Mouse (Mus musculus): ENCODE measurements around the gene Celsr3.

Celsr3 gene

GRCm38 (mm10) chr9:108825820-108826699 is at the start of gene Celsr3:
Gene Celsr3 (plus strand): TSS chr9:108826320.
- TF ChIP-seq GATA4 (IDR thresholded peaks at IDR 0.05; ENCODE audit: insufficient replicate concordance, low read length) = no peak

GRCm38 (mm10) chr9:108776614-108777013 is 49.5 kb upstream of the Celsr3 start:
- TF ChIP-seq GATA4 (IDR thresholded peaks at IDR 0.05; ENCODE audit: insufficient replicate concordance, low read length) = no peak

DNA sequence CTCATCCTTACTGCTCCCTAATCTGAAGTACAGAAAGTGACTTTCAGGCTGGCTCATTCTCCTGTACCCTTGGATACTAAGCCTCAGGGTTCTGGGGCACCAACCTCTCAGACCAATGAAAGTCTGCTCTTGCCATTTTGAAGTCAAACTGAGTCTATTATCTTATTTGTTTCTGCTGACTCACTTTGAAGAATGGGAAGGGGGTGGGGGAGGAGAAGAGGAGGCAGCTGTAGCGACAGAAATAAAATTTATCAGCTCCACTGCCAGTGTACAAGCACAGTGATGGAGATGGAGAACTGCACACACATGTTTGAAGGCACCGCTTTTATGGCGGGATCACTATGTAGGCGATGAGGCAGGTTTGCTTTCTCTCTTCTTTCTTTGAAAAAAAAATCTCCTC is 48.8 kb upstream of the Celsr3 start:
- no peak for TF ChIP-seq GATA4 (IDR thresholded peaks at IDR 0.05; ENCODE audit: insufficient replicate concordance, low read length)

DNA sequence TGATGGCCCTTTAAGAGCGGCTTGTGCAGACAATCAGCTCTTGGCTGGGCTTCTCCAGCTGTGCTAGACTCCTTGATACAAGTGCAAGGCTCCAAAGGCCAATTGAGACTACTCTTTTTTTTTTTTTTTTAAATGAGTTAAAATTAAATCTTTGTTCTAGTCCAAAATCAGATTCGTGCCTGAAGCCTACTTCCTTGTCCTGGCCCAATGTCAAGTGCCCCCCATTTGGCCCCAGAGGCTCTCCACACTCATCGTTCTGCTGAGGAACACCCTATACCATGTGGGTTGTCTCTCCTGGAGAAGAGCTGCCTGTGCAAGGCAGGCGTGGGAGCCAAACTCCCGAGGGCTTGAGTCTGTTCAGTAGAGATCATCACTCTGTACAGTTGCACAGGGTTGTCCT is 45.2 kb upstream of the Celsr3 start:
- no peak for TF ChIP-seq GATA4 (IDR thresholded peaks at IDR 0.05; ENCODE audit: insufficient replicate concordance, low read length)

DNA sequence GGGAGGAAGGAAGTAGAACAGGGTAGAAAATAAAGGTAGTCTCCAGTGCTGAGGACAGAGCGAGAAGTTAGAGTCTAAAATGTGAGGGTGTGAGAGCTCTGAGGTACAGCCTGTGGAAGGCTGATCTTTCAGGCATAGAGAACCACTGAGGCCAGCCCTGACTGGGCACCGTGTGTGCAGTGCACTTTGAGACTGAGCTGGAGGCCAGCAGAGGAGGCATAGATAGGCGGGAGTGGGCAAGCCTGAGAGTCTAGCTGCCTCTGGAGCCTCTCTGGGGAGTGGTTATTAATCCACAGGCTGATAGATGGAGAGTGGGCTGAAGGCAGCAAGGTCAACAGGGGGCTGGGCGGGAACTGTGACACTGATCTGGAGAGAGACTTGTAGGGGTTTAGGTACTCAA is 44.2 kb upstream of the Celsr3 start:
- TF ChIP-seq GATA4 (IDR thresholded peaks at IDR 0.05; ENCODE audit: insufficient replicate concordance, low read length) = no peak

DNA sequence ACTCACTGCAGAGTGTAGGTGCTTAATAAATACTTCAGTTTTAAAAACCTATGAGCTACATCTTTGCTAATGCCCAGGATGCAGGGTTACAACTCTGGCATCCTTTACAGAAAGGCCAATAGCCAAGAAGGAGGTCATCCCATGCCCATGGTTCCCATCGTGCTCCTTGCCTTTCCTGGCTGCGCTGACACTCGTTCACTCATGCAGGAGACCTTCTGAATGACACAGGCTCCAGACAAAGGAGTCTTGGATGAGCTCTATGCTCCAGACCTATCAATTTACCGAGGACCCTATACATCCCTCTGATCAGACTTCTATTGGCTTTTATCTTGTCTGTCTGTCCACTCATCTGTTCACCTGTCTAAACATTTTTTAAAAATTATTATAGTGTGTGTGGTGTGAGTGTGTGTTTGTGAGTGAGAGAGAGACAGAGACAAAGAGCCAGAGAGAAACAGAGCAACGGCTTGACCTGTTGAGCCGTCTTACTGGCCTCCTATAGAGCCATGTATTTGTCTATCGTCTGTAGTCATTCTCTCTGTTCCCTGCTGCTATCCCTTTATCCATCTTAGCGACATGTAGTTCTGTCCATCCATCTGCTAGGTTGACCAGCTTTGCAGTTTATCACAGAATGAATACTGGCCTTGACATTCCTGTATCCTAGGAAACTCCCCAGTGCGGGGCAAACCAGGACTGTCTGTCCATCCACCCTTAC is 43.1 kb upstream of the Celsr3 start:
- TF ChIP-seq GATA4 (IDR thresholded peaks at IDR 0.05; ENCODE audit: insufficient replicate concordance, low read length) = no peak

DNA sequence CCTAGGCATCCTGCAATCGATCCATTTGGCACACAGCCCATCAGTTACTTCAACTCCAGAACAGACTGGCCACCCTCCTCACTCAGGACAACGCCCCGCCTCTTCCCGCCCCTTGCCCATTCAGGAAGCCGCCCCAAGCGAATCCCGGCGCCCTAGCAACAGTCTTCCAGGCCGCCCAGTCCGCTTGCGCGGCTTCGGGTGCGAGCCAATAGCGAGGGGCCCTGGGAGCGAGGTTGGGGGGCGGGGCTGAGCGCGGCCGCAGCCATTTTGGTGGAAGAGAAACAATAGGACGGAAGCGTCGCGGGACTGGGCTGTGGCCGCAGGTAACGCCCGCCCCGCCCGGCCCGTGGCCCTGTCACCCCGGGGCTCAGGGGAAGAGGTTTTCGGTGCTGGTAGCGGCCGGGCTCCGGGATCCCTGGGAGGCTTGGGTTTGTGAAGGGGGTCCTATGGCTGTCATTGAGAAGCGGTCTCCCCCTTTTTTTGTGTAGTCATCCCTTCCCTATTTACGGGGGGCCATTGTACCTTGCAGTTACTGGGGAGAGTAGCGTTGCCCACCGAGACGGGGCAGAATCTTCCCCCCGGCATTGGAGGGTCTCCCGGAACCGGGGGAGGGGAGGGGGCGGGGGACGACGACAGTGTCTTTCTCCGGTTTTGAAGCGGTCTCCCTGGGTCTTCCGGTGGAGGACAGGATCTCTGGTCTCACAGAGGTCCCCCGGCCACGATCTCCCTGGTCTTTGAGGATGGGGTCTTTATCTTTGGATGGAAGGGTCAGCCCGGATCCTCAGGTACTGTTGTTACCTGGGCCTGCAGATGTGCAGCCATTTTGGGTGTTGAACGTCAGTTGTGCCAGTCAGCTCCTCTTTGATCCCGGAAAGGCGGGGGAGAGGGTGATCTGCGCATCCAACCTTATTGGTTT is 42.3 kb upstream of the Celsr3 start, which contains the start of gene Ip6k2:
Gene Ip6k2 (plus strand): TSS at position 249 of the 916 bp plus-strand sequence.
- peak; percentile 100 for TF ChIP-seq GATA4 (IDR thresholded peaks at IDR 0.05; ENCODE audit: insufficient replicate concordance, low read length)

GRCm38 (mm10) chr9:108785416-108785815 is 40.7 kb upstream of the Celsr3 start:
- TF ChIP-seq GATA4 (IDR thresholded peaks at IDR 0.05; ENCODE audit: insufficient replicate concordance, low read length) = no peak

DNA sequence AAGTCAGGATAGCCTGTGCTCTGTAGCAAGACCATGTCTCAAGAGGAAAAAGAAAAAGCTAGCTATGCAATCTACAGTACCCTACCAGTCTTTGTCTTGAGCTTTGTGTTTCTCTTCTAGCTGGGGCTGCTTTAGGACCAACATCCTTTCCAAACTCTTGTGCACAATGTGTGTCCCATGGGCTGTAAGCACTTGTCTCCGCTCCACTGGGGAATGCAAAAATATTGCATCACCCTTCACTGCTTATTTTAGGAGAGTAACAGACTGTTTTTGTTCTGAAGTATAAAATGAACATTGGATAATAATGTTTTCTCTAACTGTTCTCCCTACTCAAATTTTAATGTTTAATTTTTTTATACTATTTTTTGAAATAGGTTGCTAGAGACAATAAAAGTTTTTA is 39.6 kb upstream of the Celsr3 start:
- TF ChIP-seq GATA4 (IDR thresholded peaks at IDR 0.05; ENCODE audit: insufficient replicate concordance, low read length) = no peak

- no peak for TF ChIP-seq GATA4 (IDR thresholded peaks at IDR 0.05; ENCODE audit: insufficient replicate concordance, low read length)
These were observed 39.0 kb upstream of the Celsr3 start for GRCm38 (mm10) chr9:108787080-108787479.

DNA sequence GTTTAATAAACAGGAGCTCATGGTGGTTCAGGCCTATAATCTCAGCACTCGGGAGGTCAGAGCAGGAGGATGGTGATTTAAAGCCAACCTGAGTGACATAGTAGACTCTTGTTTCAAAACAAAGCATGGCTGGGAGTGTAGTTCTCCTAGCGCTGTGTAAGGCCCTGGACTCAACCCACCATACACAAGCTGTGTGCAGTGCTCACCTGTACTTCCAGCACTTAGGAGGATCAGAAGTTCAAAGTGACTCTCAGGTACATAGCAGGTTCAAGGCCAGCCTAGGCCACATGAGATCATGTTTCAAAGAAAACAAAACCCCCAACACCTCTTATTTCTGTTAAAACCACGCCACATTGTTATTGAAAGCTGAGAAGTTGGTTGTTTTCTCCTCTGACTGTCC is 37.4 kb upstream of the Celsr3 start:
- TF ChIP-seq GATA4 (IDR thresholded peaks at IDR 0.05; ENCODE audit: insufficient replicate concordance, low read length) = no peak

DNA sequence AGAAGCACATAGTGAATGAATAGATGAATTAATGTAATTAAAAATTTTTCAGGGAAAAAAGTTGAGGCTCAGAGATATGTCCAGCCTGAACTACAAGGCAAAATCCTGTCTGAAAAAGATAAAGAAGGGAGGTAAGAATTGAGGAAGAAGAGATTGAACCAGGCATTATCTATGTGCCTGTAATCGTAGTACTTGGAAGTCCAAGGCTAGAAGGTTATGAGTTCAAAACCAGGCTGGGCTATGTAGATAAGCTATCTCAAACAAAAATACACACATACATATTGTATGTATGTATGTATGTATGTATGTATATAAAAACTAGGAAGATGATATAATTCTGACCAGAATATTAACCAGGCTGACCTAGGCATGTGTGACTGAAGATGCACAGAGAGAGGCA is 33.8 kb upstream of the Celsr3 start:
- no peak for TF ChIP-seq GATA4 (IDR thresholded peaks at IDR 0.05; ENCODE audit: insufficient replicate concordance, low read length)

DNA sequence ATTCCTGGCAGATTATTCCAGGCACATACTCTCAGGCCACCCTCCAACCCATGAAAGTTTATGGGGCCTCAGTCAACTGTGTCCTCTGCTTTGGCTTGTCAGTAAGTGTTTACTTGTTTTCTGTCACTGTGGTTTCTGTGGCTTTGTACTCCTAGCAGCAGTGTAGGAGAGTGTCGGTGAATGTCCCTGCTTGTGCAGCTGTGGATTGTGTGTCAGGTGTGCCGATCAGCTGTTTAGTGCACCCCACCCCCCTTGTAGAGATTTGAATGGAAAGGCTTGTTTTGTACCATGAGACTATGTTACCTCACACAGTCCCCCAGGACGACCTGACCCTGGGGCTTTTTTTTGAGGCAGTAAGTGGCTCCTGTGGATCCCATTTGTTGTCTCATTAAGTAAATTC is 33.4 kb upstream of the Celsr3 start:
- no peak for TF ChIP-seq GATA4 (IDR thresholded peaks at IDR 0.05; ENCODE audit: insufficient replicate concordance, low read length)

DNA sequence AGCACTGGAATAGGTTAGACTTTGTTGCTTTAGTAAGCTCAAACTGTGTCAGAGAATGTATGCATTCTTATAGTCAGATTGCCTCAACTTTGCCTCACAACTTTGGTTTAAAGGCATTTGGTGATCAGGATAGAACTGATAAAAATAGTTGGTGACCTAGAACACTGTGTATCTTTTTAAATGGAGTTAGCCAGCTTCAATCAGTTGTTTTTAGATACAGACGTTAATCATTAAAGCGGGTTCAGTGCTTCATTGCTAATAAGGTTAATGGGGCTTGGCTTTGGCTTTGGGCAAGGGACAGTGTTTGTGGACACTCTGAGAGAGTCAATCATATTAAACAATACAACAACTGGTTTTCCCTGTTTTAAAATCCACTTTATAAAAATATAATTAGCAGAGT is 30.8 kb upstream of the Celsr3 start:
- peak; percentile 74 for TF ChIP-seq GATA4 (IDR thresholded peaks at IDR 0.05; ENCODE audit: insufficient replicate concordance, low read length)

DNA sequence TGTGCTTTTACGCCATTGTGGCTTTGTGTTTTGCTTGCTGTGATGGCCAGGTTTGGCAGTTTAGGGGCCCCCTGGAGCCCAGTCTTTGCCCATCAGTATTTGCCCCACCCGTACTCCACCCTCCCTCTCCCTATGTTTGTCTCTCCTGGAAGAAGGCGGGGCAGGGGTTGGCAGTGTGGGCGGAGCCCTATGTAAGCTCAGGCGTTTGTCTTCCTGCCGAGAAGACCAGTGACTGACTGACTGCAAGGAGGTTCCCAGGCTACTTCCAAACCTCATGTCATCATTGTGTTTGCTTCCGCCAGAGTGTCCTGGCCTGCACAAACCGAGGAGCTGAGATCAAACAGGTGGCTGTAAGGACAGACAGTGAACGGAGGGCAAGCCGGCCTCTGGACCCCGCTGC is 30.4 kb upstream of the Celsr3 start:
- no peak for TF ChIP-seq GATA4 (IDR thresholded peaks at IDR 0.05; ENCODE audit: insufficient replicate concordance, low read length)
